Comparison of ENCODE assay signal across 18 mouse cellular contexts in the genomic region with DNA sequence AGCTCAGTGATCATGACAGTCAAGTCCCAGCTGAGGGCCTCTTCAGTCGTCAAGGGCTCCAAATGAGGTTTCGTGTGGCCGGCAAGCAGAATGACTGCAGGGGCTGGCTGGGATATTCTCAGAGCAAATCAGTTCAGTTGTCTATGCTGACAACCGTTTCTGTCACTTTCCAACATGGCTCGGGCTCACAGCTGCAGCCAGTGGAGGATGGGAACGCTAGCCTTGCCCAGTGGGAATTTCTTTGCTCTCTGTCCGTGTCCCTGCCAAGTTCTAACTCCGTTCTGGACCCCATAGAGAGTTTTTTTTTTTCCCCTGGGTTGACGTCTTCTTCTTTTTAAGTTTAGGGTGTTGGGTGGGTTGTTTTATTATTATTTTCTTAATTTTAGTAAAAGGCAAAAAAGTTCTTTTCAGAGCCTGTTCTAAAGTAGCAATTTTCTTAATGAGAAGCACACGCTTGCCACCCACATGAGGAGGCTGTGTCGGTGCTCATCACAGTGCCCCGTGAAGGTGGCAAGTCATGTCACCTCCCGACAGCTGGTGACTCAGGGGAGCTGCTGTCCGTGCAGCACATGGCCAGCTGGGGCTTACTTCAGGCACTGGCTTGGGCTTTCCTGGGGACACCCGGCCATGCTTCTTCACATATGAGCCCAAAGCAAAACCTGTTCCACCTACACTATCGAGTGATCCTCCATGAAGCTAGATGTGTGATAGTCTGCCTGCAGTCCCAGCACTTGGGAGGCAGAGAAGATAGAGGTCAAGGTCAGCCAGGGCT. TPM values are rescaled to one million over a fixed set of nuclear protein-coding genes. Genes with fewer than 3 reads are reported as not detected.
DNase-seq lines count a peak whose midpoint lies in the region; ATAC-seq and TF ChIP-seq lines count a peak whose summit lies in the region.
"Had no signal": no experiment of that assay in that cellular context is flagged by ENCODE, and none has a peak within 500 bp of the region (broad histone marks: within the 10 kb centered on the region; RNA-seq: fewer than 3 reads in every experiment).

No protein-coding gene starts in this region.

- 52% methylated on average over 16 of the region's 16 CpGs for WGBS in embryonic facial prominence, embryonic 14.5 days
- 73% methylated on average over 16 of the region's 16 CpGs for WGBS in embryonic facial prominence, embryonic 10.5 days
- WGBS in forebrain, embryonic 14.5 days: 78% methylated on average over 16 of the region's 16 CpGs

- no peaks in the 10 kb centered on the region for H3K9me3 ChIP-seq in embryonic facial prominence, embryonic 14.5 days (ENCODE audit: control insufficient read depth, low read length)
- no peaks in the 10 kb centered on the region for H3K9me3 ChIP-seq in embryonic facial prominence, embryonic 10.5 days
- H3K9me3 ChIP-seq in forebrain, embryonic 14.5 days (replicated peaks; ENCODE audit: control insufficient read depth, low read length): no peaks in the 10 kb centered on the region
- H3K9me3 ChIP-seq: embryonic facial prominence, embryonic 12.5 days; limb, embryonic 13.5 days; midbrain, embryonic 15.5 days had no signal

- H3K9ac ChIP-seq in embryonic facial prominence, embryonic 14.5 days (ENCODE audit: low read depth, low read length): no peak overlapping the region
- no peak overlapping the region for H3K9ac ChIP-seq in forebrain, embryonic 14.5 days (ENCODE audit: low read length)
- H3K9ac ChIP-seq: embryonic facial prominence, embryonic 12.5 days; limb, embryonic 13.5 days; midbrain, embryonic 15.5 days had no signal

- H3K36me3 ChIP-seq in embryonic facial prominence, embryonic 14.5 days (ENCODE audit: control insufficient read depth, insufficient read depth, low read length): no peaks in the 10 kb centered on the region
- H3K36me3 ChIP-seq in embryonic facial prominence, embryonic 10.5 days (replicated peaks): no peaks in the 10 kb centered on the region
- no peaks in the 10 kb centered on the region for H3K36me3 ChIP-seq in forebrain, embryonic 14.5 days (ENCODE audit: control insufficient read depth, insufficient read depth, low read length)
- H3K36me3 ChIP-seq: embryonic facial prominence, embryonic 12.5 days; limb, embryonic 13.5 days; midbrain, embryonic 15.5 days had no signal

- no peak overlapping the region for H3K4me2 ChIP-seq in embryonic facial prominence, embryonic 14.5 days (ENCODE audit: low read depth, low read length)
- no peak overlapping the region for H3K4me2 ChIP-seq in forebrain, embryonic 14.5 days (ENCODE audit: low read length)
- H3K4me2 ChIP-seq: embryonic facial prominence, embryonic 12.5 days; limb, embryonic 13.5 days; midbrain, embryonic 15.5 days had no signal

- ATAC-seq in embryonic facial prominence, embryonic 14.5 days (ENCODE audit: low read depth): no peak
- no peak for ATAC-seq in forebrain, embryonic 14.5 days
- ATAC-seq: midbrain, embryonic 15.5 days had no signal

- H3K4me1 ChIP-seq in embryonic facial prominence, embryonic 14.5 days (ENCODE audit: control insufficient read depth, insufficient read depth, low read length): peaks cover 27% of the 10 kb centered on the region
- peaks cover 43% of the 10 kb centered on the region for H3K4me1 ChIP-seq in embryonic facial prominence, embryonic 10.5 days
- H3K4me1 ChIP-seq in forebrain, embryonic 14.5 days (ENCODE audit: control insufficient read depth, insufficient read depth, low read length): peaks cover 4% of the 10 kb centered on the region; the same call in 1 of the 2 replicates

- no peak overlapping the region for H3K27ac ChIP-seq in embryonic facial prominence, embryonic 14.5 days (replicated peaks; ENCODE audit: low read depth, low read length)
- H3K27ac ChIP-seq in embryonic facial prominence, embryonic 10.5 days (replicated peaks): no peak overlapping the region
- peak overlapping the region; percentile 98 for H3K27ac ChIP-seq in layer of hippocampus, adult 2 months
- no peak overlapping the region for H3K27ac ChIP-seq in forebrain, embryonic 14.5 days (ENCODE audit: low read depth, low read length)
- H3K27ac ChIP-seq: embryonic facial prominence, embryonic 12.5 days; limb, embryonic 13.5 days; midbrain, embryonic 15.5 days had no signal

- peak; percentile 33 for DNase-seq in embryonic facial prominence, embryonic 14.5 days (ENCODE audit: low spot score)
- no peak for DNase-seq in embryonic facial prominence, embryonic 10.5 days (ENCODE audit: low spot score)
- no peak for DNase-seq in layer of hippocampus, adult 2 months (ENCODE audit: low spot score in 2 of 2)
- DNase-seq in layer of hippocampus, adult 9-11 months: no peak
- DNase-seq in lung, postnatal 10 days: peak; percentile 79
- no peak for DNase-seq in lung, postnatal 25 days (ENCODE audit: low spot score)
- peak; percentile 37 to 74 for DNase-seq in lung, postnatal 4 days
- no peak for DNase-seq in forebrain, embryonic 14.5 days (ENCODE audit: low spot score)
- DNase-seq: adrenal gland, postnatal 14 days; cerebellum, postnatal 14 days; kidney, adult 2 months; kidney, postnatal 36 days; layer of hippocampus, postnatal 36 days; right cerebral cortex, postnatal 25 days had no signal

- no peaks in the 10 kb centered on the region for H3K27me3 ChIP-seq in embryonic facial prominence, embryonic 14.5 days (replicated peaks; ENCODE audit: control insufficient read depth, insufficient read depth, low read length)
- H3K27me3 ChIP-seq in embryonic facial prominence, embryonic 10.5 days (replicated peaks; ENCODE audit: low read depth, poor library complexity, severe bottlenecking): no peaks in the 10 kb centered on the region
- H3K27me3 ChIP-seq in forebrain, embryonic 14.5 days (replicated peaks; ENCODE audit: control insufficient read depth, insufficient read depth, low read length): no peaks in the 10 kb centered on the region
- H3K27me3 ChIP-seq: CH12.LX; embryonic facial prominence, embryonic 12.5 days; limb, embryonic 13.5 days; midbrain, embryonic 15.5 days had no signal

- TF ChIP-seq CTCF in layer of hippocampus, adult 2 months (conservative IDR thresholded peaks at IDR 0.05): no peak

- no peak overlapping the region for H3K4me3 ChIP-seq in embryonic facial prominence, embryonic 14.5 days (ENCODE audit: low read depth, low read length)
- H3K4me3 ChIP-seq in embryonic facial prominence, embryonic 10.5 days: no peak overlapping the region
- H3K4me3 ChIP-seq in layer of hippocampus, adult 2 months: no peak overlapping the region
- H3K4me3 ChIP-seq in forebrain, embryonic 14.5 days (ENCODE audit: low read depth, low read length): no peak overlapping the region
- H3K4me3 ChIP-seq: embryonic facial prominence, embryonic 12.5 days; limb, embryonic 13.5 days; midbrain, embryonic 15.5 days had no signal

RNA-seq across cellular contexts. Expression of gene Pitpnm2, which starts 25.1 kb away (rescaled TPM):
- 7.6 and 8.4 TPM in 2 replicates for polyA plus RNA-seq in embryonic facial prominence, embryonic 14.5 days (2014; fragmentation: Nextera tagmentation; extraction: Ambion mirVana)
- 3.2 and 4.0 TPM in 2 replicates for polyA plus RNA-seq in embryonic facial prominence, embryonic 10.5 days (2016; fragmentation: Nextera tagmentation; extraction: Ambion mirVana)
- 100 to 1,000 TPM; 379 to 394 TPM for total RNA-seq in layer of hippocampus, adult 2 months (2021)
- polyA plus RNA-seq in forebrain, embryonic 14.5 days (2014; fragmentation: Nextera tagmentation; extraction: Ambion mirVana): 8.5 and 12.2 TPM in 2 replicates

Comparison
In these comparisons a context has a peak if more than half of its experiments do, and no peak if none do; other contexts are left out.
1. DNase-seq: peak in embryonic facial prominence, embryonic 14.5 days (single experiment), lung, postnatal 10 days (single experiment) and lung, postnatal 4 days (2 of 2); none in embryonic facial prominence, embryonic 10.5 days (single experiment), layer of hippocampus, adult 2 months (0 of 2), layer of hippocampus, adult 9-11 months (single experiment), lung, postnatal 25 days (single experiment) and forebrain, embryonic 14.5 days (single experiment).